Mouse (Mus musculus) liver, embryonic 13.5 days (tissue): ENCODE data around the gene Isx. TPM values are rescaled to one million over a fixed set of nuclear protein-coding genes. Genes with fewer than 3 reads are reported as not detected.

ENCODE experiments used
- polyA plus RNA-seq: library from polyadenylated mRNA; unstranded; fragments of >200 nt; fragmentation: Nextera tagmentation; extraction: Ambion mirVana; gene quantifications from 2 replicates; pipeline ENCODE4 v1.2.1, GENCODE M21; 2015

Gene Isx
- polyA plus RNA-seq, 1 experiment from 2014 or later: not detected

Other genes starting within 250 kb of the Isx start
- 13.6 and 13.8 TPM in 2 replicates for gene Hmgxb4, start 120.2 kb downstream of the Isx start, polyA plus RNA-seq
- 12.1 and 13.2 TPM in 2 replicates for gene Tom1, start 160.5 kb downstream of the Isx start, polyA plus RNA-seq
- gene Hmox1, start 220.4 kb downstream of the Isx start, polyA plus RNA-seq: 74.0 and 80.4 TPM in 2 replicates
- 207 and 233 TPM in 2 replicates for gene Mcm5, start 236.4 kb downstream of the Isx start, polyA plus RNA-seq